Mouse (Mus musculus): ENCODE results near the gene Bsdc1. TPM values are rescaled to one million over a fixed set of nuclear protein-coding genes. Genes with fewer than 3 reads are reported as not detected.
A peak's percentile ranks its signal among the peaks of the same experiment; 100 is the strongest.

The Bsdc1 gene
- polyA plus RNA-seq, 1 experiment from 2014 or later, result 27.0 TPM

- Histone ChIP-seq H3K27me3 (replicated peaks) (peaks cover 20% of the 10 kb centered on the region), H3K9ac (peak within 1 kb of the TSS; percentile 7; the same call in 1 of the 2 replicates), H3K4me1 (peaks cover 19% of the 10 kb centered on the region), H3K27ac (no peak within 1 kb of the TSS), H3K4me3 (replicated peaks) (peak within 1 kb of the TSS; percentile 33), H3K9me3 (no peaks in the 10 kb centered on the region), H3K36me3 (0 out of 2 replicates have a peak, but pooled peaks cover 9% of the 10 kb centered on the region), H3K4me2 (peak within 1 kb of the TSS; percentile 72)
- ATAC-seq (ENCODE audit: insufficient read depth, low FRiP score, low read depth), result no peak; the same call in 1 of the 2 replicates
- 8% methylated on average over 70 of the region's 70 CpGs for WGBS
These were observed 29.8 kb downstream of the Bsdc1 start, which contains the start of the genes Tssk3 and Fam229a for GRCm38 (mm10) chr4:129490972-129491880. TSS of gene Tssk3 (minus strand) at chr4:129491022. TSS of gene Fam229a (plus strand) at chr4:129491190.

- no peak overlapping the region for H3K9ac ChIP-seq
- no peak for ATAC-seq (ENCODE audit: insufficient read depth, low FRiP score, low read depth)
These were observed 33.3 kb downstream of the Bsdc1 start for GRCm38 (mm10) chr4:129494681-129495080.

GRCm38 (mm10) chr4:129495672-129496562, 34.5 kb downstream of the Bsdc1 start:
- Histone ChIP-seq H3K27ac (peak overlapping the region; percentile 58; the same call in 1 of the 2 replicates), H3K4me3 (replicated peaks) (no peak overlapping the region), H3K27me3 (replicated peaks) (peaks cover 12% of the 10 kb centered on the region), H3K4me2 (0 out of 2 replicates have a peak overlapping the region, but pooled peaks have one; percentile 24), H3K4me1 (peaks cover 38% of the 10 kb centered on the region), H3K9me3 (no peaks in the 10 kb centered on the region), H3K9ac (no peak overlapping the region), H3K36me3 (no peaks in the 10 kb centered on the region)
- 29% methylated on average over 16 of the region's 16 CpGs for WGBS
- no peak for ATAC-seq (ENCODE audit: insufficient read depth, low FRiP score, low read depth)

More at GRCm38 (mm10) chr4:129494681-129495080, 33.3 kb downstream of the Bsdc1 start:
- Histone ChIP-seq H3K27ac (no peak overlapping the region), H3K9me3 (no peaks in the 10 kb centered on the region), H3K4me3 (replicated peaks) (no peak overlapping the region), H3K4me2 (no peak overlapping the region), H3K36me3 (no peaks in the 10 kb centered on the region), H3K4me1 (peaks cover 33% of the 10 kb centered on the region), H3K27me3 (replicated peaks) (peaks cover 20% of the 10 kb centered on the region)
- 63% methylated on average over 7 of the region's 7 CpGs for WGBS

GRCm38 (mm10) chr4:129496631-129497030, 35.2 kb downstream of the Bsdc1 start:
- WGBS, result 19% methylated on average over 6 of the region's 6 CpGs
- no peaks in the 10 kb centered on the region for H3K9me3 ChIP-seq
- peak overlapping the region; percentile 58; the same call in 1 of the 2 replicates for H3K27ac ChIP-seq
- peaks cover 5% of the 10 kb centered on the region for H3K27me3 ChIP-seq (replicated peaks)
- 0 out of 2 replicates have a peak, but pooled peaks have one; percentile 11 for ATAC-seq (ENCODE audit: insufficient read depth, low FRiP score, low read depth)
- H3K4me3 ChIP-seq (replicated peaks), result no peak overlapping the region
- no peak overlapping the region for H3K9ac ChIP-seq
- 0 out of 2 replicates have a peak overlapping the region, but pooled peaks have one; percentile 24 for H3K4me2 ChIP-seq
- H3K36me3 ChIP-seq, result no peaks in the 10 kb centered on the region
- peaks cover 35% of the 10 kb centered on the region for H3K4me1 ChIP-seq

GRCm38 (mm10) chr4:129498941-129499340, 37.6 kb downstream of the Bsdc1 start:
- WGBS, result 67% methylated on average over 3 of the region's 3 CpGs
- ATAC-seq (ENCODE audit: insufficient read depth, low FRiP score, low read depth), result no peak
- H3K9ac ChIP-seq, result no peak overlapping the region
- H3K27me3 ChIP-seq (replicated peaks), result no peaks in the 10 kb centered on the region
- H3K4me2 ChIP-seq, result no peak overlapping the region
- H3K36me3 ChIP-seq, result no peaks in the 10 kb centered on the region
- H3K4me3 ChIP-seq (replicated peaks), result no peak overlapping the region
- peaks cover 45% of the 10 kb centered on the region for H3K4me1 ChIP-seq
- no peak overlapping the region for H3K27ac ChIP-seq
- H3K9me3 ChIP-seq, result no peaks in the 10 kb centered on the region

- Histone ChIP-seq H3K4me2 (peak overlapping the region; percentile 64), H3K9ac (no peak overlapping the region), H3K36me3 (no peaks in the 10 kb centered on the region), H3K9me3 (no peaks in the 10 kb centered on the region), H3K27ac (peak overlapping the region; percentile 90), H3K27me3 (replicated peaks) (no peaks in the 10 kb centered on the region), H3K4me1 (peaks cover 45% of the 10 kb centered on the region), H3K4me3 (replicated peaks) (peak overlapping the region; percentile 61)
- ATAC-seq (ENCODE audit: insufficient read depth, low FRiP score, low read depth), result no peak
- 76% methylated on average over 8 of the region's 8 CpGs for WGBS
These were observed 38.6 kb downstream of the Bsdc1 start for GRCm38 (mm10) chr4:129500017-129500416.

- Histone ChIP-seq H3K27ac (peak overlapping the region; percentile 90), H3K9me3 (no peaks in the 10 kb centered on the region), H3K4me2 (peak overlapping the region; percentile 64), H3K4me3 (replicated peaks) (peak overlapping the region; percentile 61), H3K27me3 (replicated peaks) (no peaks in the 10 kb centered on the region), H3K36me3 (no peaks in the 10 kb centered on the region), H3K9ac (peak overlapping the region; percentile 34; the same call in 1 of the 2 replicates), H3K4me1 (peaks cover 43% of the 10 kb centered on the region)
- WGBS, result 2% methylated on average over 46 of the region's 49 CpGs
- peak; percentile 90 for ATAC-seq (ENCODE audit: insufficient read depth, low FRiP score, low read depth)
These were observed 39.5 kb downstream of the Bsdc1 start for GRCm38 (mm10) chr4:129500607-129501566.

GRCm38 (mm10) chr4:129502327-129502888, 41.0 kb downstream of the Bsdc1 start:
- no peak overlapping the region for H3K4me3 ChIP-seq (replicated peaks)
- 47% methylated on average over 9 of the region's 9 CpGs for WGBS
- H3K27ac ChIP-seq, result 0 out of 2 replicates have a peak overlapping the region, but pooled peaks have one; percentile 40
- H3K9me3 ChIP-seq, result no peaks in the 10 kb centered on the region
- H3K4me1 ChIP-seq, result peaks cover 31% of the 10 kb centered on the region
- no peak overlapping the region for H3K4me2 ChIP-seq
- H3K9ac ChIP-seq, result no peak overlapping the region
- H3K27me3 ChIP-seq (replicated peaks), result no peaks in the 10 kb centered on the region
- H3K36me3 ChIP-seq, result no peaks in the 10 kb centered on the region
- ATAC-seq (ENCODE audit: insufficient read depth, low FRiP score, low read depth), result no peak

GRCm38 (mm10) chr4:129502901-129503444, 41.6 kb downstream of the Bsdc1 start:
- Histone ChIP-seq H3K4me2 (no peak overlapping the region), H3K27me3 (replicated peaks) (no peaks in the 10 kb centered on the region), H3K4me1 (peaks cover 31% of the 10 kb centered on the region), H3K36me3 (no peaks in the 10 kb centered on the region), H3K4me3 (replicated peaks) (no peak overlapping the region), H3K27ac (0 out of 2 replicates have a peak overlapping the region, but pooled peaks have one; percentile 40), H3K9me3 (no peaks in the 10 kb centered on the region), H3K9ac (no peak overlapping the region)
- ATAC-seq (ENCODE audit: insufficient read depth, low FRiP score, low read depth), result no peak
- WGBS, result 53% methylated on average over 11 of the region's 11 CpGs

- no peaks in the 10 kb centered on the region for H3K9me3 ChIP-seq
- no peak overlapping the region for H3K4me3 ChIP-seq (replicated peaks)
- H3K4me1 ChIP-seq, result peaks cover 27% of the 10 kb centered on the region
- no peaks in the 10 kb centered on the region for H3K36me3 ChIP-seq
- ATAC-seq (ENCODE audit: insufficient read depth, low FRiP score, low read depth), result no peak
- 85% methylated on average over 3 of the region's 3 CpGs for WGBS
- no peak overlapping the region for H3K27ac ChIP-seq
- H3K9ac ChIP-seq, result no peak overlapping the region
- no peak overlapping the region for H3K4me2 ChIP-seq
- H3K27me3 ChIP-seq (replicated peaks), result no peaks in the 10 kb centered on the region
These were observed 44.1 kb downstream of the Bsdc1 start for GRCm38 (mm10) chr4:129505511-129505910.
